Mouse (Mus musculus) lung, postnatal 0 days (tissue): Measurements from ENCODE around the gene Mcu.

Experiments
- CTCF ChIP-seq: IDR thresholded peaks from 2 replicates; pipeline ENCODE4 v1.5.1; 2016; ENCODE audit warnings: antibody characterized with exemption, mild to moderate bottlenecking
- EP300 ChIP-seq: IDR thresholded peaks from 2 replicates; pipeline ENCODE4 v1.6.1; 2016; ENCODE audit warnings: antibody characterized with exemption, mild to moderate bottlenecking, control low read depth

GRCm38 (mm10) chr10:59501761-59502160, 114.7 kb downstream of the Mcu start:
- no peak for TF ChIP-seq CTCF
- TF ChIP-seq EP300, result no peak
